Mouse (Mus musculus): ENCODE measurements at regions not wholly inside any gene's neighbourhood (a gene's known extent, or its start where the extent isn't known, plus 50 kb on each side); places are given as distances from the start of the nearest gene placed in this dataset.

DNA sequence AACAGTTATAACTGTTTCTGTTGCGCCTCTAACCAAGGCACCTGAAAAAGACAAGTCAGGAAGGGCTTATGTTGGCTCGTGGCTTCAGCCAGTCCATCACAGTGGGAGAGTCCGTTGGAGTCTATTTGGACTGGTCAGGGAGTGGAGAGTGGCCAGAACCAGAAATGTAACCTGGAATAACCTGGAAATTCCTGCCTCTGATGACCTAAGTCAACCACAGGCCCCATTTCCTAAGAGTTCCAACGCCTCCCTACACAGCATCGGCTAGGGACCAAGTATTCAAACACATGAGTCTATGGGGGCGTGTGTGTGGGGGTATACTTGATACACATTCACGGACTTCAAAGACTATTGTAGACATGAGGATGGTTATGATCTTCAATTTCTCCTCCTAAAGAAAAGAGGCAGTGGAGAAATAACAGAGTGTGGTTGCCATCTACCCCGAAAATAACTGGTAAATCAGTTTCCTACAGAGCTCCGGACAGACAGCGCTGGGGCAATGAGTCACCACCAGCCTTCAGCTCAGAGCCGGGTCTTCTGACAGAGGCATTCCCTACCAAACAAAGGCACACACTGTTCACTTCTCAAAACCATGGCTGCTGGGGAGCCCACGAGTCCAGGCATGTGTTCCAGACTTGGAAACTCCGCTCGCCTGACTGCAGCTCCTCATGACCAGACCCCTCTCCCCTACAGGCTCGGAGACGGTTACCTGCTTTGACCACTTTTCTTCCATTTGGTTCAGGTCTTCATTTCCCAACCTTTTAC lies 167.0 kb upstream of the Irx5 start:
- 79% methylated on average over 16 of the region's 16 CpGs for WGBS (ENCODE audit: insufficient replicate concordance)
- Histone ChIP-seq H3K27ac (ENCODE audit: low read depth) (no peak overlapping the region), H3K4me2 (ENCODE audit: low read depth, low read length) (no peak overlapping the region), H3K9me3 (ENCODE audit: low read length) (no peaks in the 10 kb centered on the region), H3K27me3 (ENCODE audit: insufficient read depth, low read length) (no peaks in the 10 kb centered on the region), H3K9ac (replicated peaks) (no peak overlapping the region), H3K4me1 (ENCODE audit: insufficient read depth) (no peaks in the 10 kb centered on the region), H3K36me3 (replicated peaks; ENCODE audit: insufficient read depth, low read length) (no peaks in the 10 kb centered on the region), H3K4me3 (ENCODE audit: low read depth, low read length) (no peak overlapping the region)
- DNase-seq (no peak), ATAC-seq (no peak)
- no peak for TF ChIP-seq EP300 (IDR thresholded peaks at IDR 0.05; ENCODE audit: low read depth)
- TF ChIP-seq CTCF (IDR thresholded peaks at IDR 0.05; ENCODE audit: low read depth): no peak

DNA sequence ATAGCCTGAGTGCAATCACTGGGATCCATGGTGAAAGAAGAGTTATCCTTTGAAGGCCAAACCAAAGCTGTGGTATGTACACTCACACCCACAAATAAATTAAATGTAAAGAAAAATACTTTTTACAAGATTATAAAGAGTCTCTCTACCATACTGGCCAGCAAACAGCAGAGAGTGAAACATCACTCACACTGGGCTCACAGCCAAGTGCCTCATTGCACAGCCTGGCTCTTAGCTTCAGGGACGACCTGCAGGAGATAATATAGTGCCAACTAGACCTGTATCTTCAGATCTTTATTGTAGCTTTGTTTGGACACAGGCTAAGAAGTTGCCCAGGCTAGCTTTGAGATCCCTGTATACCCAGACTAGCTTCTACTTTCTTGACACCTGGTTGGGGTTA lies 174.1 kb upstream of the Irx5 start:
- no peaks in the 10 kb centered on the region for H3K9me3 ChIP-seq (ENCODE audit: low read length)
- TF ChIP-seq CTCF (IDR thresholded peaks at IDR 0.05; ENCODE audit: low read depth) (no peak), EP300 (IDR thresholded peaks at IDR 0.05; ENCODE audit: low read depth) (no peak)
- ATAC-seq: no peak
- H3K27me3 ChIP-seq (ENCODE audit: insufficient read depth, low read length): no peaks in the 10 kb centered on the region
- H3K4me2 ChIP-seq (ENCODE audit: low read depth, low read length): no peak overlapping the region
- no peak for DNase-seq
- no peak overlapping the region for H3K9ac ChIP-seq (replicated peaks)
- no peak overlapping the region for H3K27ac ChIP-seq (ENCODE audit: low read depth)
- H3K4me1 ChIP-seq (ENCODE audit: insufficient read depth): no peaks in the 10 kb centered on the region
- H3K36me3 ChIP-seq (replicated peaks; ENCODE audit: insufficient read depth, low read length): no peaks in the 10 kb centered on the region
- no peak overlapping the region for H3K4me3 ChIP-seq (ENCODE audit: low read depth, low read length)
- WGBS (ENCODE audit: insufficient replicate concordance): 27% methylated on average over 1 of the region's 1 CpGs

DNA sequence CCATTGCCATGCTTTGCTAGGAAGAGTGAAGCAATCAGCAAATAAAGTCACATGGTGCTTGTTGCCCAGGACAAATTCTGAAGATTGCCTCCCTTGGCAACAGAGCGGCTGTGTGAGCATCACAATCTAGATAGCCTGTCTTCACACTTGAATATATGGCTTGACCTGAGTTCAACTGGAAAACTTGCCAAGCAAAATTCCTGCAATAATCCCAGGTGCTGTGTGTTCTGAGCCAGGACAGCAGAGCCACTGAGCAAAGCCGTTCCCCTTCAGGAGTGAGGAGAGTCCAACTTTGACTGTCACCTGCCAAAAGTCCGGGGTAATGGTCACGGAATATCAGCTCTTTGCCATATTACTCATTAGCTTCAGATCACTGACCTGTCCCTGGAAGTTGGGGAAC lies 176.8 kb upstream of the Irx5 start:
- TF ChIP-seq CTCF (IDR thresholded peaks at IDR 0.05; ENCODE audit: low read depth) (no peak), EP300 (IDR thresholded peaks at IDR 0.05; ENCODE audit: low read depth) (no peak)
- Histone ChIP-seq H3K4me3 (ENCODE audit: low read depth, low read length) (no peak overlapping the region), H3K27me3 (ENCODE audit: insufficient read depth, low read length) (no peaks in the 10 kb centered on the region), H3K9ac (replicated peaks) (no peak overlapping the region), H3K27ac (ENCODE audit: low read depth) (no peak overlapping the region), H3K36me3 (replicated peaks; ENCODE audit: insufficient read depth, low read length) (no peaks in the 10 kb centered on the region), H3K4me1 (ENCODE audit: insufficient read depth) (no peaks in the 10 kb centered on the region), H3K4me2 (ENCODE audit: low read depth, low read length) (no peak overlapping the region), H3K9me3 (ENCODE audit: low read length) (no peaks in the 10 kb centered on the region)
- no peak for DNase-seq
- WGBS (ENCODE audit: insufficient replicate concordance): 74% methylated on average over 4 of the region's 4 CpGs
- ATAC-seq: no peak

DNA sequence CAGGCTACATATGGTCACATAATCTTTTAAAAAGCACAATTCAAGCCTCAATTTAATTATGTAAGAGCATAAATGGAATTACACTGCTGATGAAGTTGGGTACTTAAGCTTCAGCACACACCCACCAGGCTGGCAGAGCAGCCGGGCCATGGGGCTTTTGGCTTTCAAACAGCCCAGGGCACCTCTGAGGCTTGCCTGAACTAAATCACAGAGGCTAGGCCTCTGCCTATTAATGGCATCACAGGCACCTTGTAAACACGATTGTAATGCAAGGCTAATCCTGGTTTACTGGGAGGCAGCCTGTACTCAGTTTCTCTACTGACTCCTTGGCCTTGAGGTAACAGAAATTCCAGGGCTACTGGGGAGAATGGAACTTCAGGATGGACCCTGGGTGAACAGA lies 178.1 kb upstream of the Irx5 start:
- no peak overlapping the region for H3K4me3 ChIP-seq (ENCODE audit: low read depth, low read length)
- DNase-seq (no peak), ATAC-seq (no peak)
- no peaks in the 10 kb centered on the region for H3K27me3 ChIP-seq (ENCODE audit: insufficient read depth, low read length)
- no peaks in the 10 kb centered on the region for H3K9me3 ChIP-seq (ENCODE audit: low read length)
- H3K36me3 ChIP-seq (replicated peaks; ENCODE audit: insufficient read depth, low read length): no peaks in the 10 kb centered on the region
- H3K4me1 ChIP-seq (ENCODE audit: insufficient read depth): no peaks in the 10 kb centered on the region
- H3K27ac ChIP-seq (ENCODE audit: low read depth): no peak overlapping the region
- no peak overlapping the region for H3K4me2 ChIP-seq (ENCODE audit: low read depth, low read length)
- no peak overlapping the region for H3K9ac ChIP-seq (replicated peaks)
- 66% methylated on average over 2 of the region's 2 CpGs for WGBS (ENCODE audit: insufficient replicate concordance)
- TF ChIP-seq CTCF (IDR thresholded peaks at IDR 0.05; ENCODE audit: low read depth): no peak
- no peak for TF ChIP-seq EP300 (IDR thresholded peaks at IDR 0.05; ENCODE audit: low read depth)

DNA sequence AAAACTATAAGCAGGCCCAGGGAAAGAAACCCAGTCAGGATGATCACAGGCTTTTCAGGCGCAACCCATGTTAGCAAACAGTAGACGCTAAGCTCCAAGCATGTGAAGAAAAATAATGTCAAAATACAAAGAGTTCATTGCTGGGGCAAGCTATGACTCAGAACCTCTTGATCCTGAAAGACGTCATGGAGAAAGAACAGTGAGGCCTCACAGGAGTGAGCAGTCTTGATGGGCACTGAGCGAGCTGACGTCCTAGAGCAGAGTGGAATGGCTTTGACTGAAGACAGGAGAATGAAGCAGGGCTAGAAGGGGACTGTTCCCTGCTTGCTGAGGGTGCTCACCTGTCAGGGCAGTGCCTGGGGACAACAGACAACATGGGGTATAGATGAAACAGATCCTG lies 181.3 kb upstream of the Irx5 start:
- TF ChIP-seq CTCF (IDR thresholded peaks at IDR 0.05; ENCODE audit: low read depth): no peak
- no peak for TF ChIP-seq EP300 (IDR thresholded peaks at IDR 0.05; ENCODE audit: low read depth)
- H3K9ac ChIP-seq (replicated peaks): no peak overlapping the region
- H3K27me3 ChIP-seq (ENCODE audit: insufficient read depth, low read length): no peaks in the 10 kb centered on the region
- H3K4me1 ChIP-seq (ENCODE audit: insufficient read depth): no peaks in the 10 kb centered on the region
- ATAC-seq (no peak), DNase-seq (no peak)
- H3K4me3 ChIP-seq (ENCODE audit: low read depth, low read length): no peak overlapping the region
- H3K27ac ChIP-seq (ENCODE audit: low read depth): no peak overlapping the region
- 79% methylated on average over 5 of the region's 5 CpGs for WGBS (ENCODE audit: insufficient replicate concordance)
- no peaks in the 10 kb centered on the region for H3K9me3 ChIP-seq (ENCODE audit: low read length)
- H3K4me2 ChIP-seq (ENCODE audit: low read depth, low read length): no peak overlapping the region
- H3K36me3 ChIP-seq (replicated peaks; ENCODE audit: insufficient read depth, low read length): no peaks in the 10 kb centered on the region

DNA sequence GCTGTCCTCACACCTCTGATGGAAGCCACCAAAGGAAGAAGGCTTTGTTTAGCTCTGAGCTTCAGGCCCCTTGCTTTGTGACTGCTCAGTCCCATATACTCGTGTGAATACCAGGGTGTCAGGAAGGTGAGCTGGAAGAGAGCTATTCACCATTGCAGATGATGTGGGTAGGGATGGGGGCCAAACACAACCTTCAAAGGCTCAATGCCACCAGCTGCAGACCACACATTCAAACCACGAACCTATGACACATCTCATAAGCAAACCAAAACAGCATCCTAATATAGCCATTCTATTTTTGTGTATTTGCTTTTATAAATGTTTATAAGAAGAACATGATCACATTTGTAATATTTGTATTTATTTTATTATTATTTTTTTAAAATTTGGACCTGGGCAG lies 183.3 kb upstream of the Irx5 start:
- no peak for ATAC-seq
- DNase-seq: no peak
- no peaks in the 10 kb centered on the region for H3K27me3 ChIP-seq (ENCODE audit: insufficient read depth, low read length)
- H3K27ac ChIP-seq (ENCODE audit: low read depth): no peak overlapping the region
- no peak overlapping the region for H3K4me2 ChIP-seq (ENCODE audit: low read depth, low read length)
- WGBS (ENCODE audit: insufficient replicate concordance): 53% methylated on average over 2 of the region's 2 CpGs
- no peak overlapping the region for H3K4me3 ChIP-seq (ENCODE audit: low read depth, low read length)
- no peaks in the 10 kb centered on the region for H3K4me1 ChIP-seq (ENCODE audit: insufficient read depth)
- no peaks in the 10 kb centered on the region for H3K9me3 ChIP-seq (ENCODE audit: low read length)
- no peaks in the 10 kb centered on the region for H3K36me3 ChIP-seq (replicated peaks; ENCODE audit: insufficient read depth, low read length)
- TF ChIP-seq EP300 (IDR thresholded peaks at IDR 0.05; ENCODE audit: low read depth) (no peak), CTCF (IDR thresholded peaks at IDR 0.05; ENCODE audit: low read depth) (no peak)
- no peak overlapping the region for H3K9ac ChIP-seq (replicated peaks)

Data from liver, postnatal 0 days (tissue).